Mouse (Mus musculus) lung, embryonic 14.5 days (tissue): ENCODE results near the gene Tmem104. TPM values are rescaled to one million over a fixed set of nuclear protein-coding genes. Genes with fewer than 3 reads are reported as not detected.

ENCODE experiments used
- ATAC-seq: fragments of 200-750 bp; cut with Nextera tagmentation; 2 replicates; pipeline ENCODE4 v1.8.0; 2017; ENCODE audit warnings: mild to moderate bottlenecking, moderate TSS enrichment, moderate library complexity; ENCODE audit not compliant: insufficient read depth
- DNase-seq: peaks from one replicate; pipeline ENCODE4 v3.0.0-alpha.2; 2015
- H3K27ac ChIP-seq: fragments of 300-500 bp; sonication (generic); 2 replicates; pipeline ENCODE4 v1.5.1; 2014; ENCODE audit warnings: low read depth, mild to moderate bottlenecking, moderate library complexity
- H3K27me3 ChIP-seq: fragments of 300-500 bp; sonication (generic); 2 replicates; pipeline ENCODE4 v1.6.1; 2014; ENCODE audit warnings: low read length, control low read depth; ENCODE audit not compliant: insufficient read depth
- H3K36me3 ChIP-seq: fragments of 300-500 bp; sonication (generic); 2 replicates; pipeline ENCODE4 v1.6.1; 2014; ENCODE audit warnings: control low read depth; ENCODE audit not compliant: insufficient read depth
- H3K4me1 ChIP-seq: fragments of 300-500 bp; sonication (generic); 2 replicates; pipeline ENCODE4 v1.6.1; 2014; ENCODE audit warnings: antibody characterized with exemption, control low read depth; ENCODE audit not compliant: insufficient read depth
- H3K4me2 ChIP-seq: fragments of 300-500 bp; sonication (generic); 2 replicates; pipeline ENCODE4 v1.6.1; 2014; ENCODE audit warnings: mild to moderate bottlenecking
- H3K4me3 ChIP-seq: fragments of 300-500 bp; sonication (generic); 2 replicates; pipeline ENCODE4 v1.5.1; 2014; ENCODE audit warnings: low read depth, low read length
- H3K9ac ChIP-seq: fragments of 300-500 bp; sonication (generic); 2 replicates; pipeline ENCODE4 v1.6.1; 2014
- H3K9me3 ChIP-seq: fragments of 300-500 bp; sonication (generic); 2 replicates; pipeline ENCODE4 v1.6.1; 2016; ENCODE audit warnings: low read depth, low read length, control low read depth
- CTCF ChIP-seq: IDR thresholded peaks from 2 replicates; pipeline ENCODE4 v1.5.1; 2016; ENCODE audit warnings: antibody characterized with exemption, low read depth
- WGBS: fragments of 180-500 bp; shearing (Covaris S2); extraction: QIAGEN DNeasy Blood & Tissue Kit; methylation state at CpG from one replicate; pipeline ENCODE4 v1.1.7; 2014; 5-methylcytosine and 5-hydroxymethylcytosine counted together
- polyA plus RNA-seq: library from polyadenylated mRNA; unstranded; fragments of >200 nt; fragmentation: Nextera tagmentation; extraction: Ambion mirVana; gene quantifications from 2 replicates; pipeline ENCODE4 v1.2.1, GENCODE M21; 2014

Tmem104 gene
- polyA plus RNA-seq, 1 experiment from 2014 or later, result 14.3 TPM

GRCm38 (mm10) chr11:115178766-115179165 is 8.5 kb upstream of the Tmem104 start:
- TF ChIP-seq CTCF, result no peak
- no peak overlapping the region for H3K9ac ChIP-seq
- ATAC-seq, result no peak
- H3K27me3 ChIP-seq, result 0 out of 2 replicates have a peak, but pooled peaks cover 3% of the 10 kb centered on the region
- H3K4me1 ChIP-seq, result peaks cover 17% of the 10 kb centered on the region
- 69% methylated on average over 2 of the region's 2 CpGs for WGBS
- no peak for DNase-seq
- H3K9me3 ChIP-seq, result no peaks in the 10 kb centered on the region
- H3K27ac ChIP-seq, result no peak overlapping the region
- H3K4me3 ChIP-seq, result no peak overlapping the region
- H3K4me2 ChIP-seq, result no peak overlapping the region
- peaks cover 7% of the 10 kb centered on the region; the same call in 1 of the 2 replicates for H3K36me3 ChIP-seq

GRCm38 (mm10) chr11:115179191-115179590 is 8.1 kb upstream of the Tmem104 start:
- ATAC-seq (no peak), DNase-seq (no peak)
- no peak for TF ChIP-seq CTCF
- no peak overlapping the region for H3K4me3 ChIP-seq
- H3K9me3 ChIP-seq, result no peaks in the 10 kb centered on the region
- WGBS, result 63% methylated on average over 6 of the region's 6 CpGs
- no peak overlapping the region for H3K4me2 ChIP-seq
- H3K9ac ChIP-seq, result no peak overlapping the region
- no peak overlapping the region for H3K27ac ChIP-seq
- H3K27me3 ChIP-seq, result 0 out of 2 replicates have a peak, but pooled peaks cover 3% of the 10 kb centered on the region
- H3K4me1 ChIP-seq, result peaks cover 17% of the 10 kb centered on the region
- peaks cover 7% of the 10 kb centered on the region; the same call in 1 of the 2 replicates for H3K36me3 ChIP-seq

GRCm38 (mm10) chr11:115179881-115180280 is 7.4 kb upstream of the Tmem104 start:
- no peak for TF ChIP-seq CTCF
- Histone ChIP-seq H3K9me3 (no peaks in the 10 kb centered on the region), H3K27ac (no peak overlapping the region), H3K4me3 (no peak overlapping the region), H3K9ac (no peak overlapping the region), H3K4me2 (no peak overlapping the region), H3K27me3 (no peaks in the 10 kb centered on the region), H3K4me1 (peaks cover 15% of the 10 kb centered on the region), H3K36me3 (peaks cover 7% of the 10 kb centered on the region; the same call in 1 of the 2 replicates)
- 69% methylated on average over 6 of the region's 6 CpGs for WGBS
- no peak for DNase-seq
- ATAC-seq, result no peak

- peak; percentile 10; the same call in 1 of the 2 replicates for ATAC-seq
- 17% methylated on average over 12 of the region's 12 CpGs for WGBS
- no peak overlapping the region for H3K27ac ChIP-seq
Observed at GRCm38 (mm10) chr11:115181913-115182638, 5.2 kb upstream of the Tmem104 start.

GRCm38 (mm10) chr11:115184973-115185372 is 2.3 kb upstream of the Tmem104 start:
- H3K9ac ChIP-seq, result no peak overlapping the region
- no peak for ATAC-seq
- no peaks in the 10 kb centered on the region for H3K27me3 ChIP-seq
- no peak for DNase-seq
- no peak for TF ChIP-seq CTCF
- no peaks in the 10 kb centered on the region for H3K9me3 ChIP-seq
- H3K4me1 ChIP-seq, result 0 out of 2 replicates have a peak, but pooled peaks cover 4% of the 10 kb centered on the region
- WGBS, result 29% methylated on average over 4 of the region's 4 CpGs
- no peak overlapping the region for H3K27ac ChIP-seq
- no peak overlapping the region for H3K4me2 ChIP-seq
- peaks cover 7% of the 10 kb centered on the region; the same call in 1 of the 2 replicates for H3K36me3 ChIP-seq
- no peak overlapping the region for H3K4me3 ChIP-seq

More at GRCm38 (mm10) chr11:115181913-115182638, 5.2 kb upstream of the Tmem104 start:
- Histone ChIP-seq H3K36me3 (peaks cover 7% of the 10 kb centered on the region; the same call in 1 of the 2 replicates), H3K4me3 (no peak overlapping the region), H3K4me1 (peaks cover 7% of the 10 kb centered on the region), H3K9ac (no peak overlapping the region), H3K4me2 (no peak overlapping the region), H3K27me3 (no peaks in the 10 kb centered on the region), H3K9me3 (no peaks in the 10 kb centered on the region)
- peak; percentile 91 for DNase-seq
- TF ChIP-seq CTCF, result peak; percentile 95

GRCm38 (mm10) chr11:115187693-115188092 is 406 bp downstream of the Tmem104 start, which contains the start of gene Nat9:
TSS of gene Nat9 (minus strand) at chr11:115187859.
- ATAC-seq, result peak; percentile 27; the same call in 1 of the 2 replicates
- Histone ChIP-seq H3K4me3 (peak within 1 kb of the TSS; percentile 60), H3K9ac (peak within 1 kb of the TSS; percentile 67), H3K27me3 (no peaks in the 10 kb centered on the region), H3K4me2 (peak within 1 kb of the TSS; percentile 91), H3K27ac (peak within 1 kb of the TSS; percentile 70), H3K36me3 (no peaks in the 10 kb centered on the region), H3K4me1 (0 out of 2 replicates have a peak, but pooled peaks cover 4% of the 10 kb centered on the region), H3K9me3 (no peaks in the 10 kb centered on the region)
- no peak for TF ChIP-seq CTCF
- 7% methylated on average over 12 of the region's 12 CpGs for WGBS
- no peak for DNase-seq

- WGBS, result 80% methylated on average over 13 of the region's 13 CpGs
- DNase-seq, result no peak
- TF ChIP-seq CTCF, result no peak
- Histone ChIP-seq H3K4me2 (peak overlapping the region; percentile 91), H3K4me1 (0 out of 2 replicates have a peak, but pooled peaks cover 4% of the 10 kb centered on the region), H3K4me3 (0 out of 2 replicates have a peak overlapping the region, but pooled peaks have one; percentile 60), H3K9me3 (no peaks in the 10 kb centered on the region), H3K27me3 (no peaks in the 10 kb centered on the region), H3K9ac (no peak overlapping the region), H3K36me3 (no peaks in the 10 kb centered on the region), H3K27ac (no peak overlapping the region)
- ATAC-seq, result no peak
Observed at GRCm38 (mm10) chr11:115188539-115189231, 1.4 kb downstream of the Tmem104 start.
